Mouse (Mus musculus) heart, postnatal 14 days (tissue): ENCODE data around the gene Katnal1. TPM values are rescaled to one million over a fixed set of nuclear protein-coding genes. Genes with fewer than 3 reads are reported as not detected.

Source experiments
- DNase-seq, 2 experiments: peaks; one replicate each; pipeline ENCODE4 v3.0.0; 2021 to 2022
- intact Hi-C: fragments of 180-260 bp; cut with DNase I; formaldehyde crosslinking; loops from one replicate; pipeline ENCODE4 v1.15.1; 2025
- total RNA-seq, 2 experiments: library from RNA; stranded (reverse); gene quantifications; 2 replicates each; pipeline ENCODE4 v1.2.3; 2021

Gene Katnal1
- total RNA-seq, 2 experiments from 2014 or later: 5.4 to 7.9 TPM

GRCm38 (mm10) chr5:148933767-148934166, 4.6 kb upstream of the Katnal1 start:
- intact Hi-C loops: no loop called here
- DNase-seq: no peak

DNA sequence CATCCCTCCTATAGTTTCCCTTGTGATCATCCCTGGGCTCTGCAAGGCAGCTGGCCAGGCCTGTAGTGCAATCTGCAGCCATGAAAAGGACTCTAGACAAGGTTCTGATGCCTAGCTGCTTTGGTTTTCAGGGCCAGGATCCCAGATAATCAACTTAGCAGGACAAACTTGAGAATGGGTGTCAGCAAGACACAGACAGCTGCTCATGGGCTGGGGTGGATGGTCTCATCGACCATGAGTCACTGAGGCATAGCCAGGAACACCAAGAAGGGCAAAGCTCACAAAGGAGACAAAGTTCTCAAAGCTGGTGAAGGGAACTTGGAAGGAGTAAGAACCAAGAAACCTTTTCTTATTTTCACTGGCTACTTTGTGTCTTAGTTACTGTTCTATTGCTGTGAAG, 2.2 kb upstream of the Katnal1 start:
- intact Hi-C loops: no loop called here
- no peak for DNase-seq

DNA sequence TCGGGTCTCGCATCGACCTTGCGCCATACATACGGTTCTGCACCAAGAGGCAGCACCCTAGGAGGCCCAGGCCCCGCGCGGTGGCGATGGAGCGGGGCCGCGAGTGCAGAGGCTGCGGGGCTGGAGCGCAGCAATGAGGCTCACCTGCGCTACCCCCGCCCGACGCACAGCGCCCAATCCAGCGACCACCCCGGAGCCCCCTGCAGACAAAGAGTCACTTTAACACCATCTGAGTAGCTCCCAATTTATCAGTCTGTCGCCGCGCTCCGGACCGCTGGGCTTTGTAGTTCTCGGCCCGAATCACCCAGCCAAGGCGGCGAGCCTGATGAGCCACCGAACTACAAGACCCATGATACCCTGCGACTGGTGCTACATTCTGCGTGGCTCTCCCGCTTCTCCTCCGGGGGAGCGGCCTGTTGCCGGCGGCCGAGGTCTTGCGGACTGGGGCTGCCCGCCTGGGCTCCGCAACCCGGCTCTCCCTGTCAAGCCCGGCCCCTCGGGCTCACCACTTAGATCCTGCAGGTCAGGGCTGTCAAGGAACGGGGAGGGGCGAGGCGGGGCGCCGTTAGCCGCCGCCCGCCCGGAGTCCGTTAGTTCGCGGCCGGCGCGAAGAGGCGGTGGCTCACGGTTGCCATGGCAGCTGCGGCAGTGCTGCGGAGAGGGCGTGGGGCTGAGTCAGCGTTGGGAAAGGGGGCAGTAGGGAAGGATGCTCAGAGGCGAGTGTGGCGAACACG, 571 bp downstream of the Katnal1 start:
- intact Hi-C loops: loop anchor here (10.0 kb wide), 1 partner anchor 256 kb away; the partner anchor contains the start of genes Hmgb1 and Uspl1
- DNase-seq: peak; percentile 91 to 94

DNA sequence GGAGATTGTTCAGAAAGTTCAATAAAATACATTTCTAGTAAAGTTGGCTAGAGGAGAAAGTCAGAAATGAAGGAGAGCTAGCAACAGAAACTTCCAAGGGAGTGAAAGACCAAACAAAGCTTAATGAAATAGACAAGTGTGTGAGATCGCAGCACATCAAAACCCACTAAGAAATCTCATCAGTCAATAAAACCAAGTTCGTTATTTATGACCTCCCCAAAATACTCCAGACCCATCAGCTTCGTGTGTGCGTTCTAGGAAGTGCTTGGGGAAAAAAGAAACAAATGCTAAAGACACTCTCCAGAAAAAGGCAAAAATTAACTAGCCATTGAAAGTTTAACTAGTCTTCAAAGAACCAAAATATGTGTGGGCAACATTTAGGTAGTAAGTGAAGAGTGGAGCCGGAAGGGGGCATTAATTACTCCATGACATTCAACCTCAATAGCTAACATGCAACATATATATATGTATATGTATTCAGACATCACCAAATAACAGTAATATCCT, 1.4 kb downstream of the Katnal1 start:
- DNase-seq: no peak
- intact Hi-C loops: loop anchor here (10.0 kb wide), 1 partner anchor 257 kb away; the partner anchor contains the start of genes Hmgb1 and Uspl1

GRCm38 (mm10) chr5:148924586-148924985, 4.5 kb downstream of the Katnal1 start:
- DNase-seq: no peak
- intact Hi-C loops: loop anchor here (10.0 kb wide), 1 partner anchor 260 kb away; the partner anchor contains the start of genes Hmgb1 and Uspl1

- DNase-seq: no peak
- intact Hi-C loops: loop anchor here (10.0 kb wide), 1 partner anchor 261 kb away; the partner anchor contains the start of genes Hmgb1 and Uspl1
Measured at GRCm38 (mm10) chr5:148924051-148924450, 5.1 kb downstream of the Katnal1 start.

DNA sequence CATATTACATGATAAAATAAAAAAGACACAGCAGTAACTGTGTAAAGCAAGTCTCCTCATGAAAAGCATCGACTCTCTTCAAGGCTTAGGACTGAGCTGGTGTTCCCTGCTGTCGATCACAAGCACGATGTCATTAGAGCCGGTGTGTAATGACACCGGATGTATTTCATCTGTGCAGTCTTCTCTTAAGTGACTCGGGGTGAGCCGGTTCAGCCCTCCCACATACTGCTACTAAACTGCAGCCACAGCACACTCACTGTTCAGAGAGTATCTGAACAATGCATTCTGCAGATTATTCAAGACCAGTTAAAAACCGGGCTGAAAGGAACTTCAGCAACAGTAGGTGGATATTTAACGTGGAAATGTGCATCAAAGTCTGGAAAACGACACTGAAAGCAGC, 5.7 kb downstream of the Katnal1 start:
- intact Hi-C loops: loop anchor here (10.0 kb wide), 1 partner anchor 261 kb away; the partner anchor contains the start of genes Hmgb1 and Uspl1

DNA sequence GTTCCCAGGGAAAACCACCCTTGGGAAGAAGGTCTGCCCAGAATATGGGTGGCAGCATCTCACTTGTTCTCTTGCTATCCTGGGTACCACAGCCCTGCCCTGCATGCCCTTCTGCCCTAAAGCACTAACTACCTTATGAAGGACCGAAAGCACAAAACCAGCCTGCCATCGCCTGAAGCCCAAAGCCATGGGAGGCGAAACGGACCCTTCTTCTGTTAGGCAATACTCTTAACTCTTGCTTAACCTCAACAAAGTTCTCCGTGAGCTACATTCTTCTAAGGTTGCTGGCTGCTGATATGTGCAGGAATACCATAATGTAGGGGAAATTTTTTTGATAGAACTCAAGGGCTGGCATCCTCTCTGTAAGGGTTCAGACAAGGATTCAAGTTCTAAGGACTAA, 6.3 kb downstream of the Katnal1 start:
- intact Hi-C loops: loop anchor here (10.0 kb wide), 1 partner anchor 262 kb away; the partner anchor contains the start of genes Hmgb1 and Uspl1
- DNase-seq: no peak

More for the DNA sequence above, 5.7 kb downstream of the Katnal1 start:
- no peak for DNase-seq

GRCm38 (mm10) chr5:148918049-148918448, 11.1 kb downstream of the Katnal1 start:
- DNase-seq: no peak
- intact Hi-C loops: no loop called here

DNA sequence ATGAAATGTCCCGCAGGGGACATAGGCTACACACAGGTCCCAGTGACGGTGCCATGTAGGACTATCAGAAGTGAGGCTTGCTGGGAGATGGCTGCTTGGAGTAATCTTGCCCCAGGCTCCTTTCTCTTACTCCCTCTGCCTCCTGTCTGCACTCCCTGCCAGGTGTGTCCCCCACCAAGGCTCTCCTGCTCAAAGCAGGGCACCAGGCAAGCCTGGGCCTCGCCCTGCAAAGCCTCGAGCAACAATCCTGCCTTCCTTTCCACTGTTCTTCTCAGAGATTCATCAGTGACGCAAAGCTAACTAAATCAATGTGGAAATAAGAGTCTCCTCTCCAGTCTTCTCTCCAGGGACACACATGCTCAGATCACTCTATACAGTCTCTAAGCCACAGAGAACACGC, 12.3 kb downstream of the Katnal1 start:
- DNase-seq: no peak
- intact Hi-C loops: no loop called here

GRCm38 (mm10) chr5:148912262-148912661, 16.9 kb downstream of the Katnal1 start:
- intact Hi-C loops: no loop called here
- no peak for DNase-seq

DNA sequence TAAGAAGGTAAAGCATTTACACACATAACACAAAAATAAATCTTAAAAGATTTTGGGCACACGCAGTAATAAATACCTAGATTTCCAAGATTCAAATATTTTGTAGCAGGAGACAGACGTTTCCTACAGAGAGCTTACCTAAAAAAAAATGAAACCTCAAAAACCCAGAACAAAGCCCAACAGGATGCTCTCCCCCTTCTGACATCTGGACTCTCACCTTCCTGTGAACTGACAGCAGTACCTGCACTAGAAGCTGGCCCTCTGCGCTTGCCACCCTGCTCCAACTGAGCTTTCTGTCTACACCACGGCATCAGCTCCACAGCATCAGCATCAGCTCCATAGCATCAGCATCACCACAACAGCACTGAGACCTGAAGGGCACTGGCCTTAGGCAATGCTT, 19.1 kb downstream of the Katnal1 start:
- no peak for DNase-seq
- intact Hi-C loops: no loop called here

DNA sequence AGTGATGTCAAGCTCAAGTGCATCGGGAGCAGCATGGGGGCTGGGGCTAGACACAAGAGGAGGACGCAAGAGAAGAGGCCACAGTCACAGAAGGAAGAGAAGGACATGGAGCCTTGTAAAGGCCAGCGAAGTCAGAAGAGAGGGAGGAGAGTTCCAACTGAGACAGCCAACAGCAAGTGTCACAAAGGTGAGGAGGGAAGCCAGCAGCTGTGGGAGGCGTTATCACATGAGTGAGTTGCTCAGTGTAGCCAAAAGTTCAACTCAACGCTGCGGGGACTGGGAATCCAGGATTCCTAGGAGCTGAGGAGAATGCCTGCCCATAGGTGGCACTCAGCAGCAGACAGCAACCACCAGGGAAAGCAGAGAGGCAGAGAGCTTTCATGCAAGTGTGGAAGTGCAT, 19.7 kb downstream of the Katnal1 start:
- intact Hi-C loops: loop anchor here (5.0 kb wide), 1 partner anchor 143 kb away; no protein-coding TSS in a partner anchor
- DNase-seq: peak; percentile 30 to 32

GRCm38 (mm10) chr5:148909057-148909395, 20.1 kb downstream of the Katnal1 start:
- DNase-seq: peak; percentile 55 to 59
- intact Hi-C loops: loop anchor here (5.0 kb wide), 1 partner anchor 143 kb away; no protein-coding TSS in a partner anchor

DNA sequence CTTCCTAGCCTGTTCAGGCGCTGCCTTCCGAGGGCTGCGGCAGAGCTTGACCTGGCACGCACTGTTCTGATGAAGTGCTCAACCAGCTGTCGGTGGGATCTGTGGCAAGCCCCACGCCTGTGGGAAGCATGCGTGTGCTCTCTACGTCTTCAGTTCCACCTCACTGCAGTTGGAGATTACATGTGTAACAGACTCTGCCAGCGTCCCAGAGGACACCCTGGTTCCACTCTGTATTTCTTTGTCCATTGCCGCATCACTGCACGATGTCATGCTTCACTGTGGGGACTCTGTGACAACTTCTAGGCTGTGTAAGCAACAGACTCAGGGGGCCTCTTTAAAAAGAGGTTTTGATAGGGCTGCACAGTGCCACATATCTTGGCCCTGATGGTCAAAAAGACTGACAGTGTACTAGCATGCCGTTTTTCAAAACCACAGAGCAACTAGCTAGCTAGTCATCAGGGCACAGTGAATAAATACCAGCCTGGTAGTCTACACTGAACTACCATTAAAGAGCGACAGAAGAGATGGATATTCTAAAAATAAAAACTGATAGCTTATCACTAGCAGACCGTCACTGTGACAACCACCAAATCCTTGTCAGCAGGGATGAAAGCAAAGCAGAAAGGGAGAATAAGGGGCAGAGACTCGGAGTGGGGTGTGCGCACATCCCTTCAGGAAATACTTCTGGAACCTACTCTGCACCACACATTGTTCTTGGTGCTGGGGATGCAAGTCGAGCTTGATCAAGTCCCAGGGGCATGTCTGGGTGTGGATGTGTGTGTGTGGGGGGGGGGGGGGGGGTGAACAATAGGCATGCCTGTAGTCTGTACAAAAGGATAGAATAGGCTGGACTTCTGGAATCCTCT, 20.7 kb downstream of the Katnal1 start:
- DNase-seq: no peak
- intact Hi-C loops: loop anchor here (5.0 kb wide), 1 partner anchor 144 kb away; no protein-coding TSS in a partner anchor

- intact Hi-C loops: loop anchor here (5.0 kb wide), 1 partner anchor 146 kb away; no protein-coding TSS in a partner anchor
- no peak for DNase-seq
Measured at GRCm38 (mm10) chr5:148906305-148906704, 22.8 kb downstream of the Katnal1 start.

DNA sequence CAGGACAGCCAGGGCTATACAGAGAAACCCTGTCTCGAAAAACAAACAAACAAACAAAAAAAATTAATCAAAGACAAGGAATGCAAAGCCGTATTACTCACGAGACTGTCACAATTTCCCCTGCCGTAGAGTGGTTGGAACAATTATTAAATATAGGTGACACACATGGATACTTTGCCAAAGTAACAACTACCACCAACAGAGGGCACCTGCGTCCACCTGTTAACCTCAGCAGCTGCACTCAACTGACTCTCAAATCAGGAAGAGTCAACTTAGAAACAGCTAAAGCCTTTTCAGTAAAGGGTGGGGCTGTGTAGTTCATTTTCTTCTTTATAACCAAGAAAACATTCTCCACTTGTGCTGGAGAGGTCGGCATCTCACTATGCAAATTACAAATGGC, 24.3 kb downstream of the Katnal1 start:
- intact Hi-C loops: loop anchor here (1.0 to 5.0 kb wide), 2 partner anchors 88 to 147 kb away; no protein-coding TSS in a partner anchor
- peak; percentile 31 to 47 for DNase-seq

DNA sequence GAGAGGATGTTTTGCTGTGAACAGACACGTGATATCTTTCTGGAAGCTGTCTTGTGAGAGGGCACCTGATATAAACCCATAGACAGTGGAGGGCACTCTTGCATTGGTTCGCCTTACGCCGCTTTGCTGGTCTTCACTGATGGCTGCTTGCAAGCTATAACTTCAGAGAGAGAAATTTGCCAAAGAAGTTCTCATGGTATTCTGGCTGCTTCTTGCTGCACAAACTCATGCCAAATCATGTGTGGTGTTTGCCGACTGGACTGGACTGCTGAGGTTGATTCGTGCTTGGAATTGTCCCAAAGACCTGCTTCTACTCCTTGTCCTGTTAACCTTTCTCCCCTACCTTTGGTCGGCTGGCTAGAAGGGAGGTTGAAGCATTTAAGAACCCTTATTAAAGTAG, 29.8 kb downstream of the Katnal1 start:
- no peak for DNase-seq
- intact Hi-C loops: no loop called here

DNA sequence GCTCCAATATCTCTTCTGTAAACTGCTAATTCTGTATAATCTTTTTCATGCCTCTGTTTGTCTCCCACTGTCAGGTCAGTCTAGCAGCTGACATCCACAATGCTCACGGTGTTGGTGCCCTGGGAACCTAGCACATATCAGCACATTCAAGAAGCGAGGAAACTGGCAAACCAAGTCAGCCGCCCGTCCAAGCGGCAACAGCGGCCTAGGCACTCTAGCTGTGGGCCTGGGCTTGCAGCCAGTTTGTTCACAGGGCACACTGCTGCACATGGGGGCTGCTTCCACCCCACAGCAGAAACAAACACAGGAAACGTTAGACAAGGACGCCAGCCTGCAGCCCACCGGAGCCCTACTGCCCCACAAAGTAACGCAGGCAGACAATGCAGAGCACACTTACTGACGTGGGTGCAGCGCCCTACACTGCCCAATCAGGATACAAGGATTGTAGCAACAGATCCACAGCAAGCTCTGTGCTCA, 31.1 kb downstream of the Katnal1 start:
- DNase-seq: peak in 1 of 2 experiments; percentile 29
- intact Hi-C loops: no loop called here

- DNase-seq: peak; percentile 35 to 53
- intact Hi-C loops: no loop called here
Measured at GRCm38 (mm10) chr5:148897069-148897702, 31.9 kb downstream of the Katnal1 start.
